Mouse (Mus musculus) liver, embryonic 14.5 days (tissue): ENCODE measurements around the gene Ift27.

Experiments used
- CTCF ChIP-seq: IDR thresholded peaks from 2 replicates; pipeline ENCODE4 v1.5.1; 2016; ENCODE audit warnings: antibody characterized with exemption, low read depth, control low read depth
- EP300 ChIP-seq: IDR thresholded peaks from 2 replicates; pipeline ENCODE4 v1.6.1; 2016; ENCODE audit warnings: antibody characterized with exemption, low read depth

DNA sequence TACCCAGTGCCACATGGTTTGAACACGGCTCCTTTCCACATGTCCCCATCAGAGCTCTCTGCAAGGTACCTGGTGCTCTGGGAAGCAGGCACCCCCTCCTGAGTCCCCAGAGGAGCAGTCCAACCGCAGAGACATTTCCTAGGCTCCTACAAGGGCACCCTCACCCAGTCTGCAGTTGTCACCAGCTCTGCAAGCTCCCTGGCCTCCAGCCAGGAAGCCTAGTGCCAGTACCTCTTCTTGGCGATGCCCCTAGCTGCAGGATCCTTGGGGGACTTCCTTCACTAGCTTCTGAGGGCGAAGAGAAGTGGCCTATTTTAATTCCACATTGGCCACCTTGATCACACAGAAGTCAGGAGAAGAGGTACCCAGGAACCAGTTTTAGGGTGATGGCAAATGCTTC lies 16.1 kb downstream of the Ift27 start:
- TF ChIP-seq CTCF, result no peak
- no peak for TF ChIP-seq EP300
